Mouse (Mus musculus): ENCODE results near the gene Snx32. TPM values are rescaled to one million over a fixed set of nuclear protein-coding genes. Genes with fewer than 3 reads are reported as not detected.

The Snx32 gene
- total RNA-seq, 2 experiments from 2014 or later, result 85.9 to 86.6 TPM

DNA sequence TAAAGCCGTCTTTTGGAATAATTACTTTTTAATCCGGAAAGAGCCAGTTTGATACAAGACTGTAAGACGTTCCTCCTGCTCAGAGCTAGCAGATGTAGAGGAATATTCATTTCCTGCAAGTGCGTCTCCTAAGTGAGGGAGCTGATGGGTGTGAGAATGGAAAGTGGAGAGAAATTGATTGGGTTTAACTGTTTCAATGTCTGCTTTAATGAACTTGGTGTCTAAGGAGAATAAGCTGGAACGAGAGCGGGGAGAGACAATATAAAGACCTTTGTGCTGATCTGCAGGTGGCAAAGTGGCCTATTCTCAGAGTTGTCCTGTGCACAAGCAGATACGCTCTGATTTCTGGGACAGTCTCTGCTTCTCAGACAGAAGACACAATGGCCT is 19.8 kb upstream of the Snx32 start:
- DNase-seq (ENCODE audit: low spot score in 2 of 2), result no peak
- H3K27ac ChIP-seq, result no peak overlapping the region; the same call in 1 of the 2 replicates
- no peak for TF ChIP-seq CTCF (conservative IDR thresholded peaks at IDR 0.05)
- no peak overlapping the region; the same call in 1 of the 2 replicates for H3K4me3 ChIP-seq

DNA sequence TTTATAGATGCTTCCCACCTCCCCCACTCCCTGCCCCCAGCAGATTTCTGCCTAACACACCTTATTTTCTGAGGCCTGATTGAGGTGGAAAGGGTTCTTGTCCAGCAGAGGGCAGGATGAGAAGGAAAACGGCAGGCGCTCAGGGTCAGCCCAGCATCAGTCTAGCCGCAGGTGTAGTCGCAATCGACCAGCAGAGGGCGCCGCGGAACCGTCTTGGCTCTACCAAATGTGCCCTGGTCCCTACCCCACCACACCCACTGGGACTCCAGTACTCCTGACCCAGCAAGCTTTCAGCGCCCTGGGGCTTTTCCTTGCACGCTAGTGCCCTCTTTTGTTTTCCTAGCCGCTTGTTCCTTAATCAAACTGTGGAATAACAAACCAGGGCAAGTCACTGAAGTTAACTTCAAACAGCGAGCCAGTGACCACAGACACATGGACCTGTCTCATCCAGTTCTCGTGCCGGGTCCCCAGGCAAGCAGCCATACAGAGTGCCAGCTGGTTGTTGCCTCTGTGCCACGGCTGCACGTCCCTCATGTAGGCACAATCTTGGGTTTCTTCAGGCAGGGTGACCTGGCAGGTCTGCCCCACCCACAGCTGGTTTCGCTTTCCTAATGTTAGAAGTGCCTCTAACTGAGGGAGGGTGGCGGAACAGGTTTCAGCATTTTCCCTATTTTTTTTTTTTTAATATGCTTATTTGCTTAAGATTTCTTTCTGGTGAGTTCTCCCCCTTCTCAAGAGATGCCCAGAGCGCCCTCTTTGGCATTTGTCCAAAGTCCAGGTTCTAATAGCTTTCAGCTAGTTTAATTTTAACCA is 19.2 kb upstream of the Snx32 start:
- Histone ChIP-seq H3K27ac (peak overlapping the region; percentile 28; the same call in 1 of the 2 replicates), H3K4me3 (peak overlapping the region; percentile 31)
- peak; percentile 92 for TF ChIP-seq CTCF (conservative IDR thresholded peaks at IDR 0.05)
- DNase-seq (ENCODE audit: low spot score in 2 of 2), result peak; percentile 89 to 95

- Histone ChIP-seq H3K4me3 (no peak overlapping the region), H3K27ac (no peak overlapping the region)
- DNase-seq (ENCODE audit: low spot score in 2 of 2), result no peak
- no peak for TF ChIP-seq CTCF (conservative IDR thresholded peaks at IDR 0.05)
Measured at GRCm38 (mm10) chr19:5525204-5525603, 14.9 kb upstream of the Snx32 start.

- no peak for TF ChIP-seq CTCF (conservative IDR thresholded peaks at IDR 0.05)
Measured at GRCm38 (mm10) chr19:5518721-5519120, 8.4 kb upstream of the Snx32 start.

DNA sequence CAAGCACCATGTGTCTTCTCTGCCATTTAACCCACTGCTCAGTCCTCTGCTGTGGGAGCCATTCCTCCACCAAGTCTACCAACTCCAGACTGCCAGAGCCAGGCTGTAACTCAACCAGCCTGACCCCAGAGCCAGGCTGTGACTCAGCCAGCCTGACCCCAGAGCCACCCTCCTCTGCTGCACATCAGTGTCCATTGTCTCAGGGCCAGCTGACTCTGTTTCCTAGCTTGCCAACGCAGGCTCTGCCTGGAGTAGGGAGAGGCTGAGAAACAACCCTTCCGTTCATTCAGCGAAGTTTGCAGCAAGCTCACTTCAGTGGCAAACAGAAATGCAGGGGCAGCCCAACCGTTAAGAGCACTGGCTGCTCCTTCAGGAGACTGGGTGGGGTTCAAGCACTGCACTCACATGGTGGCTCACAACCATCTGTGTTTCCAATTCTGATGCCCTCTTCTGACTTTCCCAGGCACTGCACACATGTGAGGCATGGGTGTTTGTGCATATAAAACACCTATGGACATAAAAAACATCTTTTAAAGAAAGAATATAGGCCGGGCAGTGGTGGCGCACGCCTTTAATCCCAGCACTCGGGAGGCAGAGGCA is 6.7 kb upstream of the Snx32 start:
- Histone ChIP-seq H3K4me3 (no peak overlapping the region), H3K27ac (peak overlapping the region; percentile 32; the same call in 1 of the 2 replicates)
- no peak for DNase-seq (ENCODE audit: low spot score in 2 of 2)
- TF ChIP-seq CTCF (conservative IDR thresholded peaks at IDR 0.05), result 0 out of 2 replicates have a peak, but pooled peaks have one; percentile 26

More at GRCm38 (mm10) chr19:5518721-5519120, 8.4 kb upstream of the Snx32 start:
- H3K27ac ChIP-seq, result no peak overlapping the region
- no peak for DNase-seq (ENCODE audit: low spot score in 2 of 2)
- H3K4me3 ChIP-seq, result no peak overlapping the region

- Histone ChIP-seq H3K4me3 (no peak overlapping the region), H3K27ac (peak overlapping the region; percentile 32; the same call in 1 of the 2 replicates)
- peak; percentile 51 for TF ChIP-seq CTCF (conservative IDR thresholded peaks at IDR 0.05)
- no peak for DNase-seq (ENCODE audit: low spot score in 2 of 2)
Measured at GRCm38 (mm10) chr19:5515840-5516777, 5.8 kb upstream of the Snx32 start.

DNA sequence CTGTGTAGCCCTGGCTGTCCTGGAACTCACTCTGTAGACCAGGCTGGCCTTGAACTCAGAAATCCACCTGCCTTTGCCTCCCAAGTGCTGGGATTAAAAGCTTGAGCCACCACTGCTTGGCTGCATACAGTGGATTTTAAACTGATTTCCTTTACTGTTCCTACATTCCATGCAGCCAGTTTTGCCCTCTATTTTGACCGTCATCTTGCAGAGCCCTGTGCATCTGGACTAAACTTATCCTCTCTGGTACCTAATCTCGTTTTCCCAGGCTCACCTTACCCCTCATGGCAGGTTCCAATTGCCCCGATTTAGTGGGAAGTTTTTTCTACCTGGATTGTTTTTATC is 2.6 kb upstream of the Snx32 start:
- no peak overlapping the region for H3K4me3 ChIP-seq
- no peak for TF ChIP-seq CTCF (conservative IDR thresholded peaks at IDR 0.05)
- no peak for DNase-seq (ENCODE audit: low spot score in 2 of 2)
- 0 out of 2 replicates have a peak overlapping the region, but pooled peaks have one; percentile 12 for H3K27ac ChIP-seq

- Histone ChIP-seq H3K4me3 (no peak overlapping the region), H3K27ac (peak overlapping the region; percentile 12)
- DNase-seq (ENCODE audit: low spot score in 2 of 2), result no peak
- TF ChIP-seq CTCF (conservative IDR thresholded peaks at IDR 0.05), result no peak
Measured at GRCm38 (mm10) chr19:5512091-5513004, 2.0 kb upstream of the Snx32 start.

- no peak for TF ChIP-seq CTCF (conservative IDR thresholded peaks at IDR 0.05)
- DNase-seq (ENCODE audit: low spot score in 2 of 2), result no peak
- Histone ChIP-seq H3K27ac (peak overlapping the region; percentile 92), H3K4me3 (peak overlapping the region; percentile 77)
Measured at GRCm38 (mm10) chr19:5511074-5511632, 815 bp upstream of the Snx32 start.

DNA sequence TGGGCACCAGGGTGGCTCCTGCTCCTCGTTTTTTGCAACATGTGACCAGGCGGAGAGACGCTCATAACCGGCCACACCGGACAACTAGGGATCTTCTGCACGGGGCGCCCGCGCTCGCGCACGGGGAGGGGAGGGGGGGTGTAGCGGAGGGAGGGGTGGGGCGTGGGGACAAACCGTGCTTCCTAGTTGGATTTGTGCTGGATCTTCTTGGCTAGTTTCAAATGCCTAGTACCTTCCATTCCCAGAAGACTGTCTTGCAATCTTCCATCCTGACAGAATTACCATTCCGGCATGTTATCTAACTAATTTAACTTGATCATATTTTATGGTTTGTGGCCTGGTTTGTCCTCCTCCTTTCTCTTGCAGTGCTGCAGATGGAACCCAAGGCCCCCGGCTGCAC is 6.7 kb downstream of the Snx32 start, which contains the start of gene 1700020D05Rik:
Gene 1700020D05Rik, minus strand, starts transcription at position 101 of the 400 bp plus-strand sequence.
- TF ChIP-seq CTCF (conservative IDR thresholded peaks at IDR 0.05), result no peak
- Histone ChIP-seq H3K27ac (no peak within 1 kb of the TSS), H3K4me3 (no peak within 1 kb of the TSS)
- no peak for DNase-seq (ENCODE audit: low spot score in 2 of 2)

GRCm38 (mm10) chr19:5500330-5500875 is 9.9 kb downstream of the Snx32 start:
- Histone ChIP-seq H3K4me3 (no peak overlapping the region), H3K27ac (no peak overlapping the region)
- DNase-seq (ENCODE audit: low spot score in 2 of 2), result no peak
- no peak for TF ChIP-seq CTCF (conservative IDR thresholded peaks at IDR 0.05)

Measured in layer of hippocampus, adult 2 months (tissue).